Mouse (Mus musculus) embryonic facial prominence, embryonic 11.5 days (tissue): ENCODE measurements around the gene Snx5. TPM values are rescaled to one million over a fixed set of nuclear protein-coding genes. Genes with fewer than 3 reads are reported as not detected.

ENCODE experiments used
- ATAC-seq: fragments of 200-750 bp; cut with Nextera tagmentation; replicated peaks from 2 replicates; pipeline ENCODE4 v1.8.0; 2017; ENCODE audit warnings: low read depth; ENCODE audit not compliant: insufficient number of reproducible peaks, low FRiP score, low TSS enrichment
- DNase-seq: peaks from one replicate; pipeline ENCODE4 v3.0.0-alpha.2; 2015; ENCODE audit warnings: low spot score
- H3K27ac ChIP-seq: fragments of 300-500 bp; sonication (generic); replicated peaks from 2 replicates; pipeline ENCODE4 v1.5.1; 2014; ENCODE audit warnings: mild to moderate bottlenecking, low read depth, low read length, control low read depth
- H3K27me3 ChIP-seq: fragments of 300-500 bp; sonication (generic); 2 replicates; pipeline ENCODE4 v1.6.1; 2014; ENCODE audit warnings: mild to moderate bottlenecking, low read length, moderate library complexity, mixed read lengths; ENCODE audit not compliant: control insufficient read depth, insufficient read depth
- H3K36me3 ChIP-seq: fragments of 300-500 bp; sonication (generic); replicated peaks from 2 replicates; pipeline ENCODE4 v1.6.1; 2014; ENCODE audit warnings: low read depth, mild to moderate bottlenecking, low read length, moderate library complexity, mixed read lengths; ENCODE audit not compliant: control insufficient read depth, insufficient read depth
- H3K4me1 ChIP-seq: fragments of 300-500 bp; sonication (generic); 2 replicates; pipeline ENCODE4 v1.6.1; 2014; ENCODE audit warnings: low read length, mixed read lengths; ENCODE audit not compliant: control insufficient read depth, insufficient read depth
- H3K4me2 ChIP-seq: fragments of 300-500 bp; sonication (generic); 2 replicates; pipeline ENCODE4 v1.6.1; 2014; ENCODE audit warnings: low read depth, mild to moderate bottlenecking, control low read depth, low read length, moderate library complexity
- H3K4me3 ChIP-seq: fragments of 300-500 bp; sonication (generic); 2 replicates; pipeline ENCODE4 v1.5.1; 2014; ENCODE audit warnings: low read depth, low read length, control low read depth
- H3K9ac ChIP-seq: fragments of 300-500 bp; sonication (generic); replicated peaks from 2 replicates; pipeline ENCODE4 v1.6.1; 2014; ENCODE audit warnings: mild to moderate bottlenecking, control low read depth, low read length
- H3K9me3 ChIP-seq: fragments of 300-500 bp; sonication (generic); replicated peaks from 2 replicates; pipeline ENCODE4 v1.6.1; 2016; ENCODE audit warnings: mild to moderate bottlenecking, low read length, inconsistent platforms, mixed read lengths; ENCODE audit not compliant: control insufficient read depth
- WGBS: fragments of 180-500 bp; shearing (Covaris S2); extraction: QIAGEN DNeasy Blood & Tissue Kit; methylation state at CpG from one replicate; pipeline ENCODE4 v1.1.7; 2014; 5-methylcytosine and 5-hydroxymethylcytosine counted together
- polyA plus RNA-seq: library from polyadenylated mRNA; unstranded; fragments of >200 nt; fragmentation: Nextera tagmentation; extraction: Ambion mirVana; gene quantifications from 2 replicates; pipeline ENCODE4 v1.2.1, GENCODE M21; 2014

Snx5 gene
- polyA plus RNA-seq, 1 experiment from 2014 or later: 148 TPM

GRCm38 (mm10) chr2:144295145-144295735 is 24.5 kb upstream of the Snx5 start:
- WGBS: 68% methylated on average over 9 of the region's 9 CpGs
- no peak for ATAC-seq
- Histone ChIP-seq H3K4me1 (no peaks in the 10 kb centered on the region), H3K9ac (no peak overlapping the region), H3K27ac (no peak overlapping the region), H3K4me2 (no peak overlapping the region), H3K27me3 (no peaks in the 10 kb centered on the region), H3K36me3 (no peaks in the 10 kb centered on the region), H3K9me3 (no peaks in the 10 kb centered on the region), H3K4me3 (no peak overlapping the region)
- no peak for DNase-seq

DNA sequence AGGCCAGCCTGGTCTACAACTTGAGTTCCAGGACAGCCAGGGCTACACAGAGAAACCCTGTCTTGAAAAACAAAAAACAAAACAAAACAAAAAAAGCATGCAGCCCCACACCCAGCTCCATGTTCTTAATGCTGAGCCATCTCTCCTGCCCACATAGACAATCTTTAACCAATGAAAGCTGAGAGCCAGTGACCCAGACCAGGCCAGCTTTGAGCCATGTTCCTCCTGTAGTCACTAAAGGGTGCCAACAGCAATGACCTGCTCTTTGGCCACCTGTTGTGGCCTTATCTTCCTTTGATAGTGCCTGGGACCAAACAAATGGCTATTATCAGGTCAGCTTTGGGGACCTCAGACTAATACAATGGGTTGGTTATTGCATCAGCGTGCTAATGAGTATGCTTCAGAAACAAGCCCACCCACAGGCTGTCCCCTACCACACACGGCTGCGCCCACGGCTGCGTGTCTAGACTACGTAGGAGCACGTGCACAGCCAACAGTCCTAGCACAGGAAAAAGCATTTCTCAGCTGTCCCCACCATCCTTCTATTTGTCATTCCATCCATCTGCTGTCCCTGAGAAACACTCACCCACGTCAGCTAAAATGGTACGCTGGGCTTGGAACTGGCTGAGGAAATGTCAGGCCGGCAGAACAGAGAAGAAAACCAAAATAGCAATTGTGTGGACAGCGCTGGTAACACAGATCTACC is 21.0 kb upstream of the Snx5 start:
- Histone ChIP-seq H3K4me3 (no peak overlapping the region), H3K4me2 (no peak overlapping the region), H3K9me3 (no peaks in the 10 kb centered on the region), H3K36me3 (no peaks in the 10 kb centered on the region), H3K27ac (no peak overlapping the region), H3K9ac (no peak overlapping the region), H3K27me3 (no peaks in the 10 kb centered on the region), H3K4me1 (no peaks in the 10 kb centered on the region)
- ATAC-seq (no peak), DNase-seq (no peak)
- 87% methylated on average over 11 of the region's 11 CpGs for WGBS

GRCm38 (mm10) chr2:144290321-144290720 is 19.6 kb upstream of the Snx5 start:
- H3K36me3 ChIP-seq: no peaks in the 10 kb centered on the region
- no peak for DNase-seq
- no peak overlapping the region for H3K4me2 ChIP-seq
- H3K4me1 ChIP-seq: no peaks in the 10 kb centered on the region
- H3K27me3 ChIP-seq: no peaks in the 10 kb centered on the region
- H3K9me3 ChIP-seq: no peaks in the 10 kb centered on the region
- WGBS: 87% methylated on average over 7 of the region's 7 CpGs
- ATAC-seq: no peak
- H3K4me3 ChIP-seq: no peak overlapping the region
- no peak overlapping the region for H3K9ac ChIP-seq
- H3K27ac ChIP-seq: no peak overlapping the region

- ATAC-seq: no peak
Measured at GRCm38 (mm10) chr2:144281417-144281816, 10.7 kb upstream of the Snx5 start.

DNA sequence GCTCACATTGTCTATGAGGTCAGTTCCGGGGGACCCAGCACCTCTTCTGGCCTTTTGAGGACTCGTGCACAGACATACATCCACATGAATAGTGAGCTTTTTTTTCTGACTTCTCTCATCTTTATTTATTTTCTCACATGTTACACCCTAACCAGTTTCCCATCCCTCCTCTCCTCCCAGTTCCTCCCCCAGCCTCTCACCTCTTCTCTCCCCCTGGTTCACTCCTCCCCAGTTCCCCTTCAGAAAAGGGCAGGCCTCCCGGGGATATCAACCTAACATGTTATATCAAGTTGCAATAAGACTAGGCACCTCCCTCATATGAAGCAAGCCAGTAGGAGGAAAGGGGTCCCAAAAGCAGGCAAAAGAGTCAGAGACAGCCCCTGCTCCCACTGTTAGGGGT is 9.9 kb upstream of the Snx5 start:
- no peaks in the 10 kb centered on the region for H3K9me3 ChIP-seq
- DNase-seq (no peak), ATAC-seq (no peak)
- 85% methylated on average over 3 of the region's 3 CpGs for WGBS
- H3K4me3 ChIP-seq: no peak overlapping the region
- H3K4me1 ChIP-seq: no peaks in the 10 kb centered on the region
- H3K4me2 ChIP-seq: no peak overlapping the region
- H3K36me3 ChIP-seq: no peaks in the 10 kb centered on the region
- H3K9ac ChIP-seq: no peak overlapping the region
- H3K27me3 ChIP-seq: no peaks in the 10 kb centered on the region
- no peak overlapping the region for H3K27ac ChIP-seq

More at GRCm38 (mm10) chr2:144281417-144281816, 10.7 kb upstream of the Snx5 start:
- Histone ChIP-seq H3K4me2 (no peak overlapping the region), H3K27ac (no peak overlapping the region), H3K9me3 (no peaks in the 10 kb centered on the region), H3K9ac (no peak overlapping the region), H3K4me1 (no peaks in the 10 kb centered on the region), H3K4me3 (no peak overlapping the region), H3K27me3 (no peaks in the 10 kb centered on the region), H3K36me3 (no peaks in the 10 kb centered on the region)
- DNase-seq: no peak
- WGBS: 72% methylated on average over 3 of the region's 3 CpGs

- no peaks in the 10 kb centered on the region for H3K27me3 ChIP-seq
- no peaks in the 10 kb centered on the region for H3K9me3 ChIP-seq
- H3K4me2 ChIP-seq: no peak overlapping the region
- ATAC-seq: no peak
- H3K4me3 ChIP-seq: no peak overlapping the region
- 90% methylated on average over 5 of the region's 5 CpGs for WGBS
- H3K9ac ChIP-seq: no peak overlapping the region
- H3K36me3 ChIP-seq: no peaks in the 10 kb centered on the region
- no peak overlapping the region for H3K27ac ChIP-seq
- no peaks in the 10 kb centered on the region for H3K4me1 ChIP-seq
- DNase-seq: no peak
Measured at GRCm38 (mm10) chr2:144279742-144280141, 9.0 kb upstream of the Snx5 start.

DNA sequence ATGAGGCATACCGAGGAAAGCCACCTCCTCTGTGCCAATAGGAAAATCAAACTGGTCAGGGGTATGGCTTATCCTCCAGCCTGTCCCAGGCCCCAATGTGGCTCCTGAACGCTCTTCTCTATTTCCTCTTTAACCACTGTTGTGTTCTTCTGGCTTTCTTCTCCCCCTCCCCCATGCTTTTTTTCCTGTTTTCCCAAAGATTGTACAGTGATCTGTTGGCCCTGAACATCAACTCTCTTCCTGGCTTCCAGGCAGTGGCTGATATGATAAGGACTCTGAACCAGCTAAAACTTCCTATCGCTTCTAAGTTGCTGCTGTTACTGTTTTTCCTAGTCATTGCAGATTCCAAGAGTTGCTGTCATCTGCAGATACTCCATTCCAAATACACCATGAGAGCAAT is 6.2 kb upstream of the Snx5 start:
- no peak overlapping the region for H3K27ac ChIP-seq
- no peaks in the 10 kb centered on the region for H3K36me3 ChIP-seq
- no peaks in the 10 kb centered on the region for H3K4me1 ChIP-seq
- ATAC-seq: no peak
- H3K4me3 ChIP-seq: no peak overlapping the region
- no peak for DNase-seq
- H3K9ac ChIP-seq: no peak overlapping the region
- H3K27me3 ChIP-seq: no peaks in the 10 kb centered on the region
- no peaks in the 10 kb centered on the region for H3K9me3 ChIP-seq
- H3K4me2 ChIP-seq: no peak overlapping the region
- WGBS: 86% methylated on average over 3 of the region's 3 CpGs

- no peaks in the 10 kb centered on the region for H3K36me3 ChIP-seq
- no peak for ATAC-seq
- WGBS: 49% methylated on average over 8 of the region's 8 CpGs
Measured at GRCm38 (mm10) chr2:144274741-144275140, 4.0 kb upstream of the Snx5 start.

More at GRCm38 (mm10) chr2:144274741-144275140, 4.0 kb upstream of the Snx5 start:
- Histone ChIP-seq H3K9me3 (no peaks in the 10 kb centered on the region), H3K4me3 (no peak overlapping the region), H3K9ac (no peak overlapping the region), H3K4me1 (no peaks in the 10 kb centered on the region), H3K27me3 (no peaks in the 10 kb centered on the region), H3K27ac (no peak overlapping the region), H3K4me2 (no peak overlapping the region)
- no peak for DNase-seq
